Mouse (Mus musculus): ENCODE results near the gene Slc35e3. TPM values are rescaled to one million over a fixed set of nuclear protein-coding genes. Genes with fewer than 3 reads are reported as not detected.

The Slc35e3 gene
- polyA plus RNA-seq, 1 experiment = 35.5 TPM

- TF ChIP-seq CTCF (IDR thresholded peaks at IDR 0.05; ENCODE audit: borderline replicate concordance, extremely low read depth, insufficient read depth, insufficient read length) = no peak
- TF ChIP-seq POLR2A (IDR thresholded peaks at IDR 0.05; ENCODE audit: borderline replicate concordance, extremely low read depth, insufficient read depth, insufficient read length, poor library complexity, severe bottlenecking) = no peak
- DNase-seq (ENCODE audit: low read depth) = no peak
Measured at GRCm38 (mm10) chr10:117690101-117690352, 56.1 kb downstream of the Slc35e3 start.

- DNase-seq (ENCODE audit: low read depth) = no peak
- no peak for TF ChIP-seq POLR2A (IDR thresholded peaks at IDR 0.05; ENCODE audit: borderline replicate concordance, extremely low read depth, insufficient read depth, insufficient read length, poor library complexity, severe bottlenecking)
- no peak for TF ChIP-seq CTCF (IDR thresholded peaks at IDR 0.05; ENCODE audit: borderline replicate concordance, extremely low read depth, insufficient read depth, insufficient read length)
Measured at GRCm38 (mm10) chr10:117689297-117690100, 56.7 kb downstream of the Slc35e3 start.

- DNase-seq (ENCODE audit: low read depth) = peak; percentile 31
- TF ChIP-seq POLR2A (IDR thresholded peaks at IDR 0.05; ENCODE audit: borderline replicate concordance, extremely low read depth, insufficient read depth, insufficient read length, poor library complexity, severe bottlenecking) (no peak), CTCF (IDR thresholded peaks at IDR 0.05; ENCODE audit: borderline replicate concordance, extremely low read depth, insufficient read depth, insufficient read length) (peak; percentile 42; the same call in 1 of the 2 replicates)
Measured at GRCm38 (mm10) chr10:117688204-117689151, 57.7 kb downstream of the Slc35e3 start.

- no peak for DNase-seq (ENCODE audit: low read depth)
Measured at GRCm38 (mm10) chr10:117687577-117687976, 58.6 kb downstream of the Slc35e3 start.

GRCm38 (mm10) chr10:117687018-117687417, 59.1 kb downstream of the Slc35e3 start:
- no peak for DNase-seq (ENCODE audit: low read depth)
- TF ChIP-seq POLR2A (IDR thresholded peaks at IDR 0.05; ENCODE audit: borderline replicate concordance, extremely low read depth, insufficient read depth, insufficient read length, poor library complexity, severe bottlenecking) = no peak

More at GRCm38 (mm10) chr10:117687577-117687976, 58.6 kb downstream of the Slc35e3 start:
- TF ChIP-seq CTCF (IDR thresholded peaks at IDR 0.05; ENCODE audit: borderline replicate concordance, extremely low read depth, insufficient read depth, insufficient read length) (no peak), POLR2A (IDR thresholded peaks at IDR 0.05; ENCODE audit: borderline replicate concordance, extremely low read depth, insufficient read depth, insufficient read length, poor library complexity, severe bottlenecking) (no peak)

GRCm38 (mm10) chr10:117685849-117686591, 60.1 kb downstream of the Slc35e3 start:
- no peak for TF ChIP-seq CTCF (IDR thresholded peaks at IDR 0.05; ENCODE audit: borderline replicate concordance, extremely low read depth, insufficient read depth, insufficient read length)
- no peak for TF ChIP-seq POLR2A (IDR thresholded peaks at IDR 0.05; ENCODE audit: borderline replicate concordance, extremely low read depth, insufficient read depth, insufficient read length, poor library complexity, severe bottlenecking)
- DNase-seq (ENCODE audit: low read depth) = no peak

GRCm38 (mm10) chr10:117685171-117685848, 60.9 kb downstream of the Slc35e3 start:
- TF ChIP-seq POLR2A (IDR thresholded peaks at IDR 0.05; ENCODE audit: borderline replicate concordance, extremely low read depth, insufficient read depth, insufficient read length, poor library complexity, severe bottlenecking) = no peak
- TF ChIP-seq CTCF (IDR thresholded peaks at IDR 0.05; ENCODE audit: borderline replicate concordance, extremely low read depth, insufficient read depth, insufficient read length) = no peak
- DNase-seq (ENCODE audit: low read depth) = no peak

GRCm38 (mm10) chr10:117684298-117685170, 61.6 kb downstream of the Slc35e3 start:
- no peak for DNase-seq (ENCODE audit: low read depth)
- no peak for TF ChIP-seq CTCF (IDR thresholded peaks at IDR 0.05; ENCODE audit: borderline replicate concordance, extremely low read depth, insufficient read depth, insufficient read length)
- TF ChIP-seq POLR2A (IDR thresholded peaks at IDR 0.05; ENCODE audit: borderline replicate concordance, extremely low read depth, insufficient read depth, insufficient read length, poor library complexity, severe bottlenecking) = no peak

GRCm38 (mm10) chr10:117683734-117684037, 62.5 kb downstream of the Slc35e3 start:
- DNase-seq (ENCODE audit: low read depth) = no peak
- TF ChIP-seq CTCF (IDR thresholded peaks at IDR 0.05; ENCODE audit: borderline replicate concordance, extremely low read depth, insufficient read depth, insufficient read length) = no peak
- TF ChIP-seq POLR2A (IDR thresholded peaks at IDR 0.05; ENCODE audit: borderline replicate concordance, extremely low read depth, insufficient read depth, insufficient read length, poor library complexity, severe bottlenecking) = no peak

Other genes starting within 250 kb of the Slc35e3 start
- 3.4 and 3.7 TPM in 2 replicates for gene Cpm, start 116.9 kb downstream of the Slc35e3 start, polyA plus RNA-seq (2012; rRNA removed)
- 61.4 and 70.6 TPM in 2 replicates for gene Mdm2, start 35.6 kb downstream of the Slc35e3 start, polyA plus RNA-seq (2012; rRNA removed)
- 29.6 and 39.0 TPM in 2 replicates for gene Nup107, start 46.3 kb upstream of the Slc35e3 start, polyA plus RNA-seq (2012; rRNA removed)
- 67.6 and 87.0 TPM in 2 replicates for gene Rap1b, start 99.7 kb upstream of the Slc35e3 start, polyA plus RNA-seq (2012; rRNA removed)

All from brain, embryonic 14.5 days (tissue).